Mouse (Mus musculus) embryonic facial prominence, embryonic 13.5 days (tissue): Measurements from ENCODE around the gene Homez. TPM values are rescaled to one million over a fixed set of nuclear protein-coding genes. Genes with fewer than 3 reads are reported as not detected.

Source experiments
- ATAC-seq: fragments of 200-750 bp; cut with Nextera tagmentation; 2 replicates; pipeline ENCODE4 v1.8.0; 2017; ENCODE audit warnings: low read depth; ENCODE audit not compliant: insufficient number of reproducible peaks, insufficient read depth, low FRiP score, low TSS enrichment
- H3K27ac ChIP-seq: fragments of 300-500 bp; sonication (generic); 2 replicates; pipeline ENCODE4 v1.5.1; 2015; ENCODE audit warnings: moderate library complexity, mild to moderate bottlenecking, inconsistent platforms
- H3K27me3 ChIP-seq: fragments of 300-500 bp; sonication (generic); 2 replicates; pipeline ENCODE4 v1.6.1; 2015; ENCODE audit warnings: mild to moderate bottlenecking, inconsistent platforms
- H3K36me3 ChIP-seq: fragments of 300-500 bp; sonication (generic); 2 replicates; pipeline ENCODE4 v1.6.1; 2015; ENCODE audit warnings: mild to moderate bottlenecking, inconsistent platforms
- H3K4me1 ChIP-seq: fragments of 300-500 bp; sonication (generic); 2 replicates; pipeline ENCODE4 v1.6.1; 2015; ENCODE audit warnings: inconsistent platforms
- H3K4me2 ChIP-seq: fragments of 300-500 bp; sonication (generic); 2 replicates; pipeline ENCODE4 v1.6.1; 2015; ENCODE audit warnings: moderate library complexity, mild to moderate bottlenecking, inconsistent platforms
- H3K4me3 ChIP-seq: fragments of 300-500 bp; sonication (generic); 2 replicates; pipeline ENCODE4 v1.5.1; 2015; ENCODE audit warnings: mild to moderate bottlenecking, inconsistent platforms
- H3K9ac ChIP-seq: fragments of 300-500 bp; sonication (generic); 2 replicates; pipeline ENCODE4 v1.6.1; 2015; ENCODE audit warnings: mild to moderate bottlenecking, inconsistent platforms
- H3K9me3 ChIP-seq: fragments of 300-500 bp; sonication (generic); 2 replicates; pipeline ENCODE4 v1.6.1; 2016; ENCODE audit warnings: inconsistent platforms
- WGBS: fragments of 180-500 bp; shearing (Covaris S2); methylation state at CpG from one replicate; pipeline ENCODE4 v1.1.7; 2015; ENCODE audit warnings: mixed read lengths; 5-methylcytosine and 5-hydroxymethylcytosine counted together
- polyA plus RNA-seq: library from polyadenylated mRNA; unstranded; fragments of >200 nt; fragmentation: Nextera tagmentation; extraction: Ambion mirVana; gene quantifications from 2 replicates; pipeline ENCODE4 v1.2.1, GENCODE M21; 2015

The Homez gene
- polyA plus RNA-seq, result 9.4 and 12.3 TPM in 2 replicates

GRCm38 (mm10) chr14:54870861-54871260, at the start of gene Homez:
Homez (minus strand) TSS chr14:54870961.
- 83% methylated on average over 5 of the region's 5 CpGs for WGBS
- no peaks in the 10 kb centered on the region for H3K36me3 ChIP-seq
- H3K27me3 ChIP-seq, result peaks cover 14% of the 10 kb centered on the region
- H3K9ac ChIP-seq, result no peak within 1 kb of the TSS
- H3K4me1 ChIP-seq, result peaks cover 4% of the 10 kb centered on the region
- H3K4me3 ChIP-seq, result no peak within 1 kb of the TSS
- ATAC-seq, result no peak
- H3K4me2 ChIP-seq, result no peak within 1 kb of the TSS
- H3K27ac ChIP-seq, result no peak within 1 kb of the TSS
- H3K9me3 ChIP-seq, result no peaks in the 10 kb centered on the region

GRCm38 (mm10) chr14:54920076-54920685, 49.4 kb upstream of the Homez start:
- Histone ChIP-seq H3K36me3 (peaks cover 78% of the 10 kb centered on the region), H3K27ac (no peak overlapping the region), H3K9me3 (peaks cover 18% of the 10 kb centered on the region), H3K4me3 (no peak overlapping the region), H3K9ac (peak overlapping the region; percentile 36; the same call in 1 of the 2 replicates), H3K27me3 (no peaks in the 10 kb centered on the region), H3K4me1 (peaks cover 17% of the 10 kb centered on the region), H3K4me2 (no peak overlapping the region)
- WGBS, result 93% methylated on average over 16 of the region's 16 CpGs
- ATAC-seq, result no peak

GRCm38 (mm10) chr14:54913343-54913742, 42.6 kb upstream of the Homez start:
- H3K4me3 ChIP-seq, result peak overlapping the region; percentile 95
- peaks cover 58% of the 10 kb centered on the region for H3K36me3 ChIP-seq
- no peak for ATAC-seq
- 15% methylated on average over 10 of the region's 10 CpGs for WGBS
- no peaks in the 10 kb centered on the region for H3K9me3 ChIP-seq
- no peaks in the 10 kb centered on the region for H3K27me3 ChIP-seq
- peak overlapping the region; percentile 83 for H3K4me2 ChIP-seq
- peak overlapping the region; percentile 98 for H3K9ac ChIP-seq
- peak overlapping the region; percentile 89 for H3K27ac ChIP-seq
- peaks cover 32% of the 10 kb centered on the region for H3K4me1 ChIP-seq

- H3K4me1 ChIP-seq, result peaks cover 35% of the 10 kb centered on the region
- peak within 1 kb of the TSS; percentile 98 for H3K9ac ChIP-seq
- H3K4me2 ChIP-seq, result peak within 1 kb of the TSS; percentile 83
- peaks cover 58% of the 10 kb centered on the region for H3K36me3 ChIP-seq
- 0% methylated on average over 28 of the region's 28 CpGs for WGBS
- H3K27ac ChIP-seq, result peak within 1 kb of the TSS; percentile 89
- no peaks in the 10 kb centered on the region for H3K27me3 ChIP-seq
- H3K4me3 ChIP-seq, result peak within 1 kb of the TSS; percentile 95
- no peaks in the 10 kb centered on the region for H3K9me3 ChIP-seq
- ATAC-seq, result peak; percentile 88
Observed at GRCm38 (mm10) chr14:54912886-54913285, 42.1 kb upstream of the Homez start, which contains the start of gene Slc22a17. Slc22a17 (minus strand) TSS chr14:54913132.

GRCm38 (mm10) chr14:54912109-54912850, 41.5 kb upstream of the Homez start:
- WGBS, result 3% methylated on average over 66 of the region's 69 CpGs
- Histone ChIP-seq H3K9me3 (no peaks in the 10 kb centered on the region), H3K4me2 (peak overlapping the region; percentile 83), H3K4me3 (peak overlapping the region; percentile 95), H3K27me3 (no peaks in the 10 kb centered on the region), H3K4me1 (peaks cover 39% of the 10 kb centered on the region), H3K36me3 (peaks cover 58% of the 10 kb centered on the region), H3K9ac (peak overlapping the region; percentile 98), H3K27ac (peak overlapping the region; percentile 89)
- ATAC-seq, result peak; percentile 33

- Histone ChIP-seq H3K4me3 (no peak overlapping the region), H3K9me3 (no peaks in the 10 kb centered on the region), H3K36me3 (peaks cover 70% of the 10 kb centered on the region), H3K27ac (no peak overlapping the region), H3K27me3 (no peaks in the 10 kb centered on the region), H3K4me2 (no peak overlapping the region), H3K9ac (peak overlapping the region; percentile 27; the same call in 1 of the 2 replicates), H3K4me1 (peaks cover 37% of the 10 kb centered on the region)
- WGBS, result 78% methylated on average over 7 of the region's 7 CpGs
- no peak for ATAC-seq
Observed at GRCm38 (mm10) chr14:54908682-54909081, 37.9 kb upstream of the Homez start.

- H3K27ac ChIP-seq, result no peak overlapping the region
- no peak overlapping the region for H3K4me3 ChIP-seq
- no peak overlapping the region for H3K4me2 ChIP-seq
- no peaks in the 10 kb centered on the region for H3K27me3 ChIP-seq
- H3K9ac ChIP-seq, result no peak overlapping the region
- ATAC-seq, result no peak
- H3K36me3 ChIP-seq, result peaks cover 45% of the 10 kb centered on the region
- H3K4me1 ChIP-seq, result peaks cover 10% of the 10 kb centered on the region
- no peaks in the 10 kb centered on the region for H3K9me3 ChIP-seq
- WGBS, result 79% methylated on average over 4 of the region's 4 CpGs
Observed at GRCm38 (mm10) chr14:54903641-54904040, 32.9 kb upstream of the Homez start.

- Histone ChIP-seq H3K4me2 (no peak overlapping the region), H3K9me3 (no peaks in the 10 kb centered on the region), H3K9ac (no peak overlapping the region), H3K27me3 (no peaks in the 10 kb centered on the region), H3K36me3 (peaks cover 42% of the 10 kb centered on the region), H3K27ac (peak overlapping the region; percentile 28; the same call in 1 of the 2 replicates), H3K4me1 (peaks cover 4% of the 10 kb centered on the region; the same call in 1 of the 2 replicates), H3K4me3 (no peak overlapping the region)
- WGBS, result 0% methylated on average over 3 of the region's 3 CpGs
- no peak for ATAC-seq
Observed at GRCm38 (mm10) chr14:54900383-54900782, 29.6 kb upstream of the Homez start.

GRCm38 (mm10) chr14:54897445-54897844, 26.7 kb upstream of the Homez start:
- Histone ChIP-seq H3K27me3 (no peaks in the 10 kb centered on the region), H3K4me1 (peaks cover 10% of the 10 kb centered on the region; the same call in 1 of the 2 replicates), H3K4me2 (no peak overlapping the region), H3K36me3 (peaks cover 29% of the 10 kb centered on the region), H3K27ac (no peak overlapping the region), H3K4me3 (no peak overlapping the region), H3K9me3 (no peaks in the 10 kb centered on the region), H3K9ac (no peak overlapping the region)
- 39% methylated on average over 2 of the region's 2 CpGs for WGBS
- ATAC-seq, result no peak

GRCm38 (mm10) chr14:54894296-54895151, 23.8 kb upstream of the Homez start:
- Histone ChIP-seq H3K9me3 (no peaks in the 10 kb centered on the region), H3K4me2 (peak overlapping the region; percentile 68), H3K4me1 (peaks cover 10% of the 10 kb centered on the region; the same call in 1 of the 2 replicates), H3K4me3 (peak overlapping the region; percentile 89), H3K27ac (peak overlapping the region; percentile 93), H3K27me3 (no peaks in the 10 kb centered on the region), H3K9ac (peak overlapping the region; percentile 98), H3K36me3 (peaks cover 29% of the 10 kb centered on the region)
- ATAC-seq, result peak; percentile 46
- WGBS, result under 1% methylated on average over 54 of the region's 54 CpGs

GRCm38 (mm10) chr14:54893651-54894181, 23.0 kb upstream of the Homez start:
- H3K4me2 ChIP-seq, result peak overlapping the region; percentile 58
- H3K27ac ChIP-seq, result peak overlapping the region; percentile 93
- peak overlapping the region; percentile 89 for H3K4me3 ChIP-seq
- H3K36me3 ChIP-seq, result peaks cover 29% of the 10 kb centered on the region
- no peaks in the 10 kb centered on the region for H3K27me3 ChIP-seq
- peak; percentile 99 for ATAC-seq
- under 1% methylated on average over 38 of the region's 38 CpGs for WGBS
- peak overlapping the region; percentile 98 for H3K9ac ChIP-seq
- no peaks in the 10 kb centered on the region for H3K9me3 ChIP-seq
- H3K4me1 ChIP-seq, result peaks cover 10% of the 10 kb centered on the region; the same call in 1 of the 2 replicates
